Mouse (Mus musculus) intestine, embryonic 15.5 days (tissue): ENCODE results near the gene Arhgap21. TPM values are rescaled to one million over a fixed set of nuclear protein-coding genes. Genes with fewer than 3 reads are reported as not detected.

ENCODE experiments used
- ATAC-seq: fragments of 200-750 bp; cut with Nextera tagmentation; 2 replicates; pipeline ENCODE4 v1.8.0; 2017; ENCODE audit warnings: moderate TSS enrichment, moderate library complexity
- H3K27ac ChIP-seq: fragments of 300-500 bp; sonication (generic); 2 replicates; pipeline ENCODE4 v1.5.1; 2015; ENCODE audit warnings: mild to moderate bottlenecking, inconsistent platforms
- H3K27me3 ChIP-seq: fragments of 300-500 bp; sonication (generic); replicated peaks from 2 replicates; pipeline ENCODE4 v1.6.1; 2015; ENCODE audit warnings: inconsistent platforms
- H3K36me3 ChIP-seq: fragments of 300-500 bp; sonication (generic); 2 replicates; pipeline ENCODE4 v1.6.1; 2015; ENCODE audit warnings: inconsistent platforms
- H3K4me1 ChIP-seq: fragments of 300-500 bp; sonication (generic); replicated peaks from 2 replicates; pipeline ENCODE4 v1.6.1; 2015; ENCODE audit warnings: inconsistent platforms
- H3K4me2 ChIP-seq: fragments of 300-500 bp; sonication (generic); replicated peaks from 2 replicates; pipeline ENCODE4 v1.6.1; 2015; ENCODE audit warnings: mild to moderate bottlenecking, inconsistent platforms
- H3K4me3 ChIP-seq: fragments of 300-500 bp; sonication (generic); replicated peaks from 2 replicates; pipeline ENCODE4 v1.5.1; 2015; ENCODE audit warnings: inconsistent platforms
- H3K9ac ChIP-seq: fragments of 300-500 bp; sonication (generic); 2 replicates; pipeline ENCODE4 v1.6.1; 2015; ENCODE audit warnings: inconsistent platforms
- H3K9me3 ChIP-seq: fragments of 300-500 bp; sonication (generic); 2 replicates; pipeline ENCODE4 v1.6.1; 2016; ENCODE audit warnings: inconsistent platforms
- whole genome bisulfite sequencing: fragments of 180-500 bp; shearing (Covaris S2); methylation state at CpG from one replicate; pipeline ENCODE4 v1.1.7; 2015; 5-methylcytosine and 5-hydroxymethylcytosine counted together
- polyA plus RNA-seq: library from polyadenylated mRNA; unstranded; fragments of >200 nt; fragmentation: Nextera tagmentation; extraction: Ambion mirVana; gene quantifications from 2 replicates; pipeline ENCODE4 v1.2.1, GENCODE M21; 2015

Gene Arhgap21
- polyA plus RNA-seq, 1 experiment from 2014 or later: 13.6 TPM

- H3K36me3 ChIP-seq: no peaks in the 10 kb centered on the region
- 60% methylated on average over 5 of the region's 5 CpGs for WGBS
- ATAC-seq: no peak
- H3K4me1 ChIP-seq: peaks cover 17% of the 10 kb centered on the region
- H3K4me3 ChIP-seq: no peak overlapping the region
- no peaks in the 10 kb centered on the region for H3K27me3 ChIP-seq
- no peak overlapping the region for H3K9ac ChIP-seq
- no peak overlapping the region; the same call in 1 of the 2 replicates for H3K4me2 ChIP-seq
- no peak overlapping the region for H3K27ac ChIP-seq
- H3K9me3 ChIP-seq: no peaks in the 10 kb centered on the region
These were observed 5.4 kb downstream of the Arhgap21 start for GRCm38 (mm10) chr2:20963226-20963805.

GRCm38 (mm10) chr2:20962284-20962683 is 6.4 kb downstream of the Arhgap21 start:
- no peak; the same call in 1 of the 2 replicates for ATAC-seq
- H3K4me1 ChIP-seq: peaks cover 17% of the 10 kb centered on the region
- peak overlapping the region; percentile 31; the same call in 1 of the 2 replicates for H3K4me2 ChIP-seq
- H3K27ac ChIP-seq: peak overlapping the region; percentile 38; the same call in 1 of the 2 replicates
- 36% methylated on average over 2 of the region's 2 CpGs for WGBS
- no peaks in the 10 kb centered on the region for H3K27me3 ChIP-seq
- no peak overlapping the region for H3K9ac ChIP-seq
- H3K36me3 ChIP-seq: no peaks in the 10 kb centered on the region
- no peak overlapping the region for H3K4me3 ChIP-seq
- H3K9me3 ChIP-seq: no peaks in the 10 kb centered on the region

GRCm38 (mm10) chr2:20961825-20962224 is 6.9 kb downstream of the Arhgap21 start:
- H3K4me3 ChIP-seq: no peak overlapping the region
- H3K36me3 ChIP-seq: no peaks in the 10 kb centered on the region
- 46% methylated on average over 6 of the region's 6 CpGs for WGBS
- ATAC-seq: peak; percentile 69
- no peaks in the 10 kb centered on the region for H3K27me3 ChIP-seq
- H3K4me2 ChIP-seq: peak overlapping the region; percentile 31; the same call in 1 of the 2 replicates
- no peak overlapping the region for H3K9ac ChIP-seq
- H3K9me3 ChIP-seq: no peaks in the 10 kb centered on the region
- peaks cover 17% of the 10 kb centered on the region for H3K4me1 ChIP-seq
- 0 out of 2 replicates have a peak overlapping the region, but pooled peaks have one; percentile 38 for H3K27ac ChIP-seq

- Histone ChIP-seq H3K27ac (no peak overlapping the region), H3K9me3 (no peaks in the 10 kb centered on the region), H3K27me3 (no peaks in the 10 kb centered on the region), H3K4me3 (no peak overlapping the region), H3K4me2 (no peak overlapping the region), H3K9ac (no peak overlapping the region), H3K36me3 (no peaks in the 10 kb centered on the region), H3K4me1 (peaks cover 17% of the 10 kb centered on the region)
- no peak for ATAC-seq
- WGBS: 48% methylated on average over 8 of the region's 8 CpGs
These were observed 7.4 kb downstream of the Arhgap21 start for GRCm38 (mm10) chr2:20961295-20961694.

GRCm38 (mm10) chr2:20960668-20961035 is 8.0 kb downstream of the Arhgap21 start:
- WGBS: 75% methylated on average over 8 of the region's 8 CpGs
- ATAC-seq: no peak

GRCm38 (mm10) chr2:20959906-20960667 is 8.6 kb downstream of the Arhgap21 start:
- no peak overlapping the region for H3K4me2 ChIP-seq
- no peak overlapping the region for H3K4me3 ChIP-seq
- no peaks in the 10 kb centered on the region for H3K9me3 ChIP-seq
- H3K4me1 ChIP-seq: peaks cover 17% of the 10 kb centered on the region
- H3K36me3 ChIP-seq: no peaks in the 10 kb centered on the region
- no peak for ATAC-seq
- H3K9ac ChIP-seq: no peak overlapping the region
- WGBS: 77% methylated on average over 9 of the region's 9 CpGs
- H3K27ac ChIP-seq: no peak overlapping the region
- H3K27me3 ChIP-seq: no peaks in the 10 kb centered on the region

More at GRCm38 (mm10) chr2:20960668-20961035, 8.0 kb downstream of the Arhgap21 start:
- H3K4me1 ChIP-seq: peaks cover 17% of the 10 kb centered on the region
- H3K9ac ChIP-seq: no peak overlapping the region
- no peaks in the 10 kb centered on the region for H3K9me3 ChIP-seq
- no peak overlapping the region for H3K4me2 ChIP-seq
- H3K4me3 ChIP-seq: no peak overlapping the region
- no peak overlapping the region for H3K27ac ChIP-seq
- H3K27me3 ChIP-seq: no peaks in the 10 kb centered on the region
- no peaks in the 10 kb centered on the region for H3K36me3 ChIP-seq

- Histone ChIP-seq H3K4me2 (no peak overlapping the region), H3K4me1 (peaks cover 15% of the 10 kb centered on the region), H3K9me3 (no peaks in the 10 kb centered on the region), H3K4me3 (no peak overlapping the region), H3K36me3 (no peaks in the 10 kb centered on the region), H3K9ac (no peak overlapping the region), H3K27ac (no peak overlapping the region), H3K27me3 (no peaks in the 10 kb centered on the region)
- WGBS: 31% methylated on average over 2 of the region's 2 CpGs
- ATAC-seq: no peak
These were observed 9.6 kb downstream of the Arhgap21 start for GRCm38 (mm10) chr2:20959045-20959444.

- H3K4me1 ChIP-seq: peaks cover 9% of the 10 kb centered on the region
- ATAC-seq: no peak
- 88% methylated on average over 1 of the region's 1 CpGs for WGBS
- H3K27me3 ChIP-seq: no peaks in the 10 kb centered on the region
- H3K9me3 ChIP-seq: no peaks in the 10 kb centered on the region
- no peak overlapping the region for H3K27ac ChIP-seq
- no peak overlapping the region for H3K4me2 ChIP-seq
- no peak overlapping the region for H3K4me3 ChIP-seq
- no peak overlapping the region for H3K9ac ChIP-seq
- H3K36me3 ChIP-seq: no peaks in the 10 kb centered on the region
These were observed 10.7 kb downstream of the Arhgap21 start for GRCm38 (mm10) chr2:20957995-20958394.

- 66% methylated on average over 5 of the region's 5 CpGs for WGBS
These were observed 12.0 kb downstream of the Arhgap21 start for GRCm38 (mm10) chr2:20956716-20957115.

GRCm38 (mm10) chr2:20955996-20956395 is 12.7 kb downstream of the Arhgap21 start:
- Histone ChIP-seq H3K9me3 (no peaks in the 10 kb centered on the region), H3K9ac (no peak overlapping the region), H3K27me3 (no peaks in the 10 kb centered on the region), H3K4me1 (no peaks in the 10 kb centered on the region; the same call in 1 of the 2 replicates), H3K4me2 (no peak overlapping the region), H3K4me3 (no peak overlapping the region), H3K27ac (no peak overlapping the region), H3K36me3 (no peaks in the 10 kb centered on the region)
- no peak for ATAC-seq
- 42% methylated on average over 6 of the region's 6 CpGs for WGBS

More at GRCm38 (mm10) chr2:20956716-20957115, 12.0 kb downstream of the Arhgap21 start:
- Histone ChIP-seq H3K9me3 (no peaks in the 10 kb centered on the region), H3K4me2 (no peak overlapping the region), H3K27me3 (no peaks in the 10 kb centered on the region), H3K36me3 (no peaks in the 10 kb centered on the region), H3K9ac (no peak overlapping the region), H3K4me1 (peaks cover under 1% of the 10 kb centered on the region; the same call in 1 of the 2 replicates), H3K27ac (no peak overlapping the region), H3K4me3 (no peak overlapping the region)
- no peak for ATAC-seq

GRCm38 (mm10) chr2:20955376-20955775 is 13.3 kb downstream of the Arhgap21 start:
- Histone ChIP-seq H3K27ac (no peak overlapping the region), H3K4me3 (no peak overlapping the region), H3K9me3 (no peaks in the 10 kb centered on the region), H3K9ac (no peak overlapping the region), H3K27me3 (no peaks in the 10 kb centered on the region), H3K4me2 (no peak overlapping the region), H3K36me3 (no peaks in the 10 kb centered on the region), H3K4me1 (no peaks in the 10 kb centered on the region; the same call in 1 of the 2 replicates)
- ATAC-seq: no peak
- 51% methylated on average over 8 of the region's 8 CpGs for WGBS

GRCm38 (mm10) chr2:20952716-20953115 is 16.0 kb downstream of the Arhgap21 start:
- H3K4me2 ChIP-seq: no peak overlapping the region
- H3K9me3 ChIP-seq: no peaks in the 10 kb centered on the region
- H3K4me1 ChIP-seq: no peaks in the 10 kb centered on the region; the same call in 1 of the 2 replicates
- WGBS: 68% methylated on average over 4 of the region's 4 CpGs
- no peak overlapping the region for H3K27ac ChIP-seq
- H3K9ac ChIP-seq: no peak overlapping the region
- ATAC-seq: no peak
- no peaks in the 10 kb centered on the region for H3K27me3 ChIP-seq
- H3K4me3 ChIP-seq: no peak overlapping the region
- H3K36me3 ChIP-seq: no peaks in the 10 kb centered on the region
